Mouse (Mus musculus) WW6 (cell line): Measurements from ENCODE around the gene Syk.

ENCODE experiments used
- DNase-seq: peaks from one replicate; pipeline ENCODE4 v3.0.0-alpha.2; 2013; ENCODE audit warnings: low read depth, low spot score

Syk gene

DNA sequence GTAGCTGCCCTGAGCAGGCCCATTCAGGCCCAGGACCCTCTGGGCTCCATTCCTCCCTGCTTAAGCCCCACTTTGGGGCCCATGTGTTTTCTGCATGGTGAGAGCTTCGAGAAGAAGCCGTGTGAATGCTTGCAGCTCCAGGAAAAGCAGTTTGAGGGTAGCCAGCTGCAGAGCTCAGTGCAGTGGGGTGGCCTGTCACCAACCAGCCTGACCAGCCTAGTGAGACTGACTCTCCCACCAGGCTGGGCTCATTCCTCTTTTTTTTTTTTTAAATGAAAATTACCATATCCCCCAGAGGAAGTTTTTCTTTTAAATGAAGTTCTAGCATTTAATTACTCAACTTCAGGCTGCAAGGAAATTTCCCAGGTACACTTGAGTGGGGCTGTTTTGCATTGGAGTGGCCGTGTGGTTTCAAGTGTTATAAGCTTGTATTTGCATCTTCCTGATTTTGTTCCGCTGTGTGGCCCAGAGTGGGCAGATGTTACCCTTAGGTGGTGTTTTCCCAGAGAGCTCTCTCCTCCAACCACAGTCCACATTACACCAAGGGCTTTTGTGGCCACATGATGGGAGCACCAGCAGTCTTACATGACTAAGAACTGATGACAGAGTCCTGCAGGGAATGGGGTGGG is 17.2 kb downstream of the Syk start:
- no peak for DNase-seq

DNA sequence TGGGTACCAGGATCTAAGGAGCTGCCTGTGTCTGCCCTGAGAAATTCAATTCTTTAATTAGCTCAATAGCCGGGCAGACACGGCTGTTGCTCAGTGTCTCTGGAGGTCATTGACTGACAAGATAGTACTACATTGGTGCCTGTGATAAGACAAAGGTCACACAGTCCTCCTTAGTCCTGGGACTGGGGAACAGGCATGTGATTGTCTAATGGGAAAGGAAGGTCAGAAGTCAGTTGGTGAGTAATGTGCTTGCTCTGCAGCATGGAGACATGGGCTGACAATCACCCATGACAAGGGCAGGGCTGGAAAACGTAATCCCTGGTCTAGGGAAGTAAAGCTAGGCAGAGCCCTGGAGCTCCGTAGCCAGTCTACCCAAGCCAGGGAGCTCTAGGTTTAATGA is 19.8 kb downstream of the Syk start:
- no peak for DNase-seq

DNA sequence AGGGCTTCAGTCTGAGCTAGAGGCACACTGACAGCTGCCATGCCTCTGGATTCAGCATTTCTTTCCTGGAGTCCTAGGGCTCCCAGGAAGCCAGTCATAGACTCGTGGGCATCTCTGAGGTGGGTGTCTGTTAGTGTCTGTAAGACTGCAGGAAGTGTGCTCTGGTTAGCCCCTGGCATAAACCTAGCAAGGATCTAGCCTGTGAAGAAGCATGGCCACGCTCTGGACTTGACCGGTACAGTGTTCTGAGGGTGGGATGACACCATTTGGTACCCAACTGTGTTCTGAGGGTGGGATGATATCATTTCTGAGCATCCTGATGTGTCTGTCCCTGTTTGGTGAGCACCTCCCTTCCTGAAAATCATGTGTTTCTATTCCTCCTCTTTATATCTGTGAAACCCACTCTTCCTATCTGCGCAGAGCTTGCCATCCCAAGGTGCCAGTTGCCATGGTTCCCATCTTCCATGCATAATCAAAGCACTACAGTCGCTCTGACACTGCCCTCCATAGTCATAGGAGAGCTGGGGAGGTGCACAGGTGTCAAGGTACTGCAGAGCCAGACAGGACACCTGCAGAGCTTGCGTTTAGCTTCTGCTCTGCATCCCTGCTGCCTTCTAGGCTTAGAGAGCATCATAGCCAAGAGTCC is 20.9 kb downstream of the Syk start:
- no peak for DNase-seq

DNA sequence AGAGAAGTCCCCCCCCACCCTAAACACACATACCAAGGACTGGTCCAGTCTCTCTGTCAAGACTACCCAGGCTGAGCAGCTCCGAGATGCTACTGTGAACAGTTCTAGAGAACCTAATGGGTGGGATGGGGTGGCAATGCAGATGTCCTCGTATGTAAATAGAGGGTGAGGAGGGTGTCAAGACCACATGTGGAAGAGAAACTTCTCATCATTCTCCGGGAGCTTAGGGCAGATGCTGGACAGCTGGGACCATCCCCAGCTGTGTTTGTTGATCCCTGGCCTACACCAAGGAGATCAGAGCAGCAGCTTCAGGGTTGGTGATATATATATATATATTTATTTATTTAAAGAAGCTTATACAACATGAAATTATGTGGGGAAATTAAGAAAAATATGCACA is 22.0 kb downstream of the Syk start:
- DNase-seq, result no peak

DNA sequence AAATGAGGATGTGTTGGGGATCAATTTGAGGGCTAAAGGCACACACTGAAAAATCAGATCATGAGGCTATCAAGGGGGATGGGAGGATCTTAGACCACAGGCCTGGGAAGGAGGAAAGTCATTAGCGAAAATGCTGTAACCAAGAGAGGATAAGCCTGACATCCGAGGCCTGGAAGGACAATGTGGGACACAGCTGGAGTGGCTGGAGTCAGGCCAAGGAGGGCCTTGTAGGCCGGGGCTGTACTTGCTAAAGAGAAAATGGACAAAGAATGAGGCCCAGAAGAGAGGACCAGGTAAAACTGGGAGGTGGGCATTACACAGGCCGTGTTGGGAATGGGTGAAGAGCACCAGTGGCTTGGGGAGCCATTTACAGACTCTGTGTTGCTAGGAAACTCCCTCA is 22.9 kb downstream of the Syk start:
- DNase-seq, result no peak

DNA sequence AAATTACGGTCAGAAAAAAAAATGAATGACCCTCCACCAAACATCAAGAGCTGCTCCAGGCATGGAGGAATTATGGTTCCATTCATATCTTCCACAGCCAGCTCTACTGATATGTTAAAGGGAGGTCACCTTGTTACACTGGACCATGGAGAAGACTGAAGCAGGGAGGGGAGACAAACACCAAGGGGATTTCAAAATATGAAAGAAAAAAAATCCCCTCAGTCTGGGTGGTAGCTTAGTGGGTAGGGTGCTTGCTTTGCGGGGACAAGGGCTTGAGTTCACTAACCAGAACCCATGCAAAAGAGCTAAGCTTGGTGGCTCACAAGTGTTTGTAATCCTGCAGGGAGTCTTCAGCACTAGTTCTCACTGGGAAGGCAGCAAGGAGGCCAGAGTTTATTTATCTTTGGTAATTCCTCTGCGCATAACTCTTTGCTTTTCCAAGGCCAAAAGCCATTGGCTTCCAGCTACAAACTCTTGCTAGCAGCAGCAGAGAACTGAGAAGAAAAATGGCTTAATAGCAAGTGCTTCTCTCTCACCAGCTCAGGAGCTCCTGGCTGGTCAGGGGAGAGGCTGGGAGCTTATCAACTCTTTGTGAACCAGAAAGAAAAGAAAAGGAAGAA is 23.8 kb downstream of the Syk start:
- DNase-seq, result no peak

DNA sequence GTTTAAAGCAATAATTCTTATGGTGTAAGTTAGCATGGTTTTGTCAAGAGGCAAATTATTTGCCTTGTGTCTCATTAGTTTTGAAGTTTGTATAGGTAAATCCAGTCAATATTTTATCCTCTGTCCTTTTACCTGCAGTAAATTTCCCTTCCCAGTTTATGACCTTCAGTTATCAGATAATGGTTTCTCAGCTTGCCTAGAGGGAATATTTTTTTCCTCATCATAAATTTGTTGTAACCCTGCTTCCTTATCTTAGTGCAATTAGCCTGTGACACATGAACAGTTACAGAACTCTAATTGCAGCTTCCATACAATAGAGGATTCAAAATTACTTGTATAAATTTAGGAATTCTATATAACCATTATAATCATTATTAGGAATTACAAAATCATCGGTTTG is 25.0 kb downstream of the Syk start:
- DNase-seq, result no peak

DNA sequence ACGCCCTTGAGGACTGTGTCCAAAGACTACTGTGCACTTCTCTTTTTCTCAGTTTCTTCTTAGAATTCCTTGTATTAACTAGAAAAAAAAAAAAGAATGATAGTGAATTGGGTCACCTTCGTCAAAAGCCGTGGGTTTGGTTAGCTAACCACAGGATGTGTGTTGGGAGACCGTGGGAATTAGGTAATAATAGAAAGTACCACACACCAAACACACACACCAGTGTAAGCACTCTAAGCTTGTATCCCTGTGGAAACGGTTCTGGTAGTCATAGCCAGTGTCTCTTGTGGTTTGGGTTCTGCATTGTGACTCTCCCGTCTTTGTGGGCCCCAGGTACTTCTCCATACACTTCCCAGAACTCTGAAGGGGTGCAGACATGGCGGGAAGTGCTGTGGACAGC is 27.5 kb downstream of the Syk start:
- no peak for DNase-seq

DNA sequence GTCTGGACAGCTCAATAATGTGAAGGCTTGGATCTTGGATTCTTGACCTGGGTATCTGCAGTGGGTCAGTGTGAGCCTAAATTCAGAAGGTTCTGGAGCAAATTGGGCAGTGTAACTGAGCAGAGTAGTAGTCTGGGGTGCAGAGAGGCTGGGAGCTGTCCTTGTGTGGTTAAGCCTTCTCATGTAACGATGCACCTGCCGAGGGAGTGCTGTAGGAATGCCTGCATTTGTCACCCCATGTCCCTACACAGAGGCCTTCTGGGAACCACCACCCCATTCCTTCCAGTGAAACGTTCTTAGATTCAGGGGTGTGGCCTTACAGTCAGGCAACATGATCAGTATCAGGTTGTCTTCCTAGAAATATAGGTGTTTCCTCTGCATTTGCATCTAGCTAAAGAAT is 30.3 kb downstream of the Syk start:
- no peak for DNase-seq

DNA sequence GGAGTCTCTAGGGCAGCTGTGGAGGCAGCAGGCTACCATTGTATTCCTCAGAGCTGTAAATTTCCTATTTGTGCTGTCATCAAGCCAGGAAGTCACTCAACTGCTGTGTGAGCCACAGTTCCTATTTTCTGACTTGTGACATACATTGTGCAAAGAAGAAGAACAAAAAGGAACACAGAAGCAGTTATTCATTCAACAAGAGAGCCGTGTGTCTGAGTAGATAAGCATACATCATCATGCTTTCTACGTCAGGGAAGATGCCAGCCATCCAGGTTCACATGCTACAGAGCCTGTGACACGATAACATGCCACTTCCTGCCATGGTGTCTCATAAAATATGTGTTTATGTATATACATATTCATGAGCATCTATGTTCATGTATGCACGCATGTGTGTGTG is 32.1 kb downstream of the Syk start:
- no peak for DNase-seq

DNA sequence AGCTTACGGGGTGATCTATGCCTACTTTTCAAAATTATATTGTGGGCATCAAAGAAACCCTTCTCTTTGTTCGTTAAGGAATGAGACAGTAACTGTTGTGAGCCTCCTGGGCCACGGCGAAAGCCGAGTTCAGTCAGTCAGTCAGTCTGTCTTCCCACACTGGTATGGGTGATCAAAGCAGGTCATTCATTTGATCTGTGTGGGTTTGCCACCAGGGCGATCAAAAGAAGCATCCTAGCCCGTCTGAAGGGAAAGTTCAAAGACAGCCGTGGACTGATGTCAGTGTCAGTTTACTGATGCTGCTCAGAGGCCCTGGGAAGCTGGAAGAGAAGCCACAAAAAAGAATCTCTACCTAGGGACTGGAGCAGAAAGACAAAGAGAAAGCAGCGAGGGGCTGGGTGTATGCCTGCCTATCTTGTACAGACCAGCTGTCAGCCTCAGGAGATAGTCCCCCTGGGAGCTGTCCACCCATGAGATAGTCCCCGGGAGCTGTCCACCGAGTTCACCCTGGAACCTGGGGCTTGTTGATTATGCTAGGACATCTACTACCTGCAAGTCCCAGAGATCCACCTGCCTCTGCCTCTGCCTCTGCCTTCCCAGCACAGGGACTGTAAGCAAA is 34.2 kb downstream of the Syk start:
- DNase-seq, result no peak

DNA sequence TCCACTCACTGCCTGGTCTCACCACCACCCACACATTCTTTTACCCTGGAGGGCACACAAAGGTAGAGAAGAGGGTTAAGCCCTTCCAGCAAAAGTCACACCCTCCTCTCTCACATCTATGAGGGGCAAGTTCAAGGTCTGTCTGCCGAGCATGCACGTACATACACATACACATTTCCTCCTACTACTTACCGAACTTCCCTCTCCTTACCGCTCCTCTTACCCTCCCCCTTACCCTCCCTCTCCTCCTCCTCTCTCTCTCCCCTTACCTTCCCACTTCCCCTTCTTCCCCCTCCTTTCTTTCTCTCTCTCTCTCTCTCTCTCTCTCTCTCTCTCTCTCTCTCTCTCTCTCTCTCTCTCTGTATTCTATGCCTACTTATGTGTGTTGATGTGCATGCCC is 35.6 kb downstream of the Syk start:
- DNase-seq, result no peak

DNA sequence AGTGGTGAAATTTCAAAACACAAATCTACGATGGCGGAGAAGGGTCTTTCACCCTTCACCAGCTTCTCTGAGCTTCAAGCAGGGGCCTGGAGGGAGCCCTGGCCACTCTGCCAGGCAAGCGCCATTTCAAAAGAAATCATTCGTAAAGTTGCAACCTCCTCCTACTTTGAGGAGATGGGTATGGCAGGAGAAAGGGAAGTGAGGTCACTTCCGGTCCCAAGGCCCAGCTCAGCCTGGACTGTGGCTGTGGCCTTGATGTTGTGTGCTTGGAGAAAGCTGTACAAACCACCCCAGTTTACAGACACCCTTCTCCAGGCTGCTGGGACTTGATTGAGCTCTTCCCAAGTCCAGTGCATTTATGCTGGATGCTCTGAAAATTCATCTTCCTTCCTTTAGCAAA is 36.5 kb downstream of the Syk start:
- no peak for DNase-seq

DNA sequence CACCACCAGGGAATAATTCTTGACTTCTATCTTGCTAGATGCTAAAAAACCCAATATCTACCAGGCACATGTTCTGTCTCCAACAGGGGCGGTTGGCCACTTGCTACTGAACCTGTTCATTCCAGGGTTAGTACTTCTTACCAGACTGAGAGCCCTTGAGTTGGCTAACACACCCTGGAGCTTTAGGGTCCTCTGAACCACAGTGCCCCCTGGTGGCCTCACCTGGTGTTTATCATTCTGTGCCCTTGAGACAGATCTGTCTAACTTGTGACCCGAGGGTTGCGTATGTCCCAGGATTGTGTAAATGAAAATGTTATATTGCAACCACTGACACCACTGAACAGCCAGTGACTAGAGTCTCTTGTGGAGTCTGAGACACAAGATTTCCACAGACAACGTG is 41.1 kb downstream of the Syk start:
- peak; percentile 22 for DNase-seq

DNA sequence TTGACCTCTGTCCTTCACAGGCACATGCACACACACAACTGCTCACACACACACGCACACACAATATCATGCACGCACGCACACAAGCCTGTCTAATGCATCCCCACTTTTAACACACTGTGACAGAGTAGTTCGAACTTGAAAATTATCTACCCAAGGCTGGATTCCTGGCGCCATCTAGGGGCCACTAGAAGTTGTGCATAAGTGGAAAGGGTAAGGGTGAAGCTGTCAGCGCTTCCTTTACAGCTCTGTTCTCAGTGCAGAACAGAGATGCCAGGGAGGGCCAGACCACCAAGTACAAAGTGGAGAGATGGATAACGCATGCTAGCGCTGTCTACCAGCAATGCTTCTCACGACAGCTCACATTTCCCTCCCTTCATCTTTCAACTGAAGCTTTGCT is 45.6 kb downstream of the Syk start:
- peak; percentile 24 for DNase-seq

DNA sequence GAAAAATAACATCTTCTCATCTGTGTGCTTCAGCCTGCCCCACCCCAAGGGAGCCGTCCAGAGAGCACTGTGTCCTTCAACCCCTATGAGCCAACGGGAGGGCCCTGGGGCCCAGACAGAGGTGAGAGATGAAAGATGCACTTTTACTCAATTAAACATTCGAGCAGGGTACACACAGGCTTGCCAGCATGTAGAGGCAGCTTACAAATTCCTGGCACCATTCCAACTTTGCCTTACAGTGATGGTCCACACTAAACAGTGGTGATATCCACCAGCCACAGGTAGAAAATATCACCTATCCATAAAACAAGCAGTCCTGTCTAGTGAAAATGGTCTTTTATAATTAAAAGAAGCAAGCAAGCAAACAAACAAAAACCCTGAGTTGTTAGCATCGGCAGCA is 48.7 kb downstream of the Syk start:
- no peak for DNase-seq

DNA sequence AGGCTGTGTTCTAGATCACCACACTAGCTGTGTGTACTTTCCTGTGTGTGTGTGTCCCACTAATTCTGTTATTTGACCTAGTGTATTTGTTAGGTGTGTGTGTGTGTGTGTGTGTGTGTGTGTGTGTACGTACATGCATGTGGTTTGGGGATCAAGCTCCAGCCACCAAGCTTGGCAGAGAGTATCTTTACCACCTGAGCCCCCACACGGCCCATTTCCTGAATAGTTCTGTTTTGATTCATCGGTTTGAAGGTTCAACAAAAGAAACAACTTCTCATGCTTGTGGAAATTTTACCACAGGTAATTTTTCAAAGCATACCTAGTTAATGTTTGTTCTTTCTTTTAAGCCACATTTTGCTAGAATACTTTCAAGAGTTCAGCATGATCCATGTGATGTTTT is 52.5 kb downstream of the Syk start:
- DNase-seq, result no peak

DNA sequence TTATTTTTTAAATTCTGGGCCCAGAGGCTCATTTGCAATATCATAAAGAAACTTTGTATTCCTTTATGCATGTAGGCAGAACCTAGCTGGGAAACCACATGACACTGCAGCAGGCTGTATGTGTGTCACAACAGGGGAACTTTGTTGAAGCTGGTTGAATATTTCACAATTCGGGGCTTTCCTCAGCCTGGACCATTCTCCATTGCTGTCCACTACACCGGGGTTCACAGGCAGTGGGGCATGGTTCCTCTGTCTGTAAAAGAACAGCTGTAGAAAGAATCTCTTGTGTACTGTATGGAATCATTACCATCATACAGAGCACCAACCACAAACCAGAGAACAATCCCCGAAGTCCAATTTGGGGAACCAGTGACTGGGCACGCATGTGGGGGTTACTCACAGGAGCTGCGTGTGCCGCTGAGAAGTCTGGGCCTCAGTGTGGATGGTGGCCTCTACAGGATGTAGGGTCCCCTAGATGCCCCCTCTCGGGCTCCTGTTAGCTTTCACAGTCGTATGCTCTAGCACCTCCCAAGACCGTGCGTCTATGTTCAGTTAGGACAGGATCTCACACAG is 53.3 kb downstream of the Syk start:
- no peak for DNase-seq

DNA sequence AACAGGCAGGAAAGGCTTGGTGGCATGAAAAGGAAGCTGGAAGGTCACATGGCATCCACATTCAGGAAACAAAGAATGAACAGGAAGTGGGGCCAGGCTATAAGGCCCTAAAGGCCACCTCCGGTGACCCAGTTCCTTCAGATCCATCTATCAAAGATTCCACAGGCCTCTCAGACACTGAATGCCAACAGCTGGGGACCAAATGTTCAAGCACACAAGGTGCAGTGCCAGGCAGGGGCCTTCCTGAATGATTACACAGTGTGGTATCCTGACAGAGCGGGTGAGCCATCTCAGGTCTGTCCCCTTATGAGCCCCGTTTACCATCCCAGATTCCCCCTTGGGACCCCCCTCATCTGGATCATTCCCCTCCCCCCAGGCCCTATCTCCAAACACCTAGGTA is 63.6 kb downstream of the Syk start:
- no peak for DNase-seq

DNA sequence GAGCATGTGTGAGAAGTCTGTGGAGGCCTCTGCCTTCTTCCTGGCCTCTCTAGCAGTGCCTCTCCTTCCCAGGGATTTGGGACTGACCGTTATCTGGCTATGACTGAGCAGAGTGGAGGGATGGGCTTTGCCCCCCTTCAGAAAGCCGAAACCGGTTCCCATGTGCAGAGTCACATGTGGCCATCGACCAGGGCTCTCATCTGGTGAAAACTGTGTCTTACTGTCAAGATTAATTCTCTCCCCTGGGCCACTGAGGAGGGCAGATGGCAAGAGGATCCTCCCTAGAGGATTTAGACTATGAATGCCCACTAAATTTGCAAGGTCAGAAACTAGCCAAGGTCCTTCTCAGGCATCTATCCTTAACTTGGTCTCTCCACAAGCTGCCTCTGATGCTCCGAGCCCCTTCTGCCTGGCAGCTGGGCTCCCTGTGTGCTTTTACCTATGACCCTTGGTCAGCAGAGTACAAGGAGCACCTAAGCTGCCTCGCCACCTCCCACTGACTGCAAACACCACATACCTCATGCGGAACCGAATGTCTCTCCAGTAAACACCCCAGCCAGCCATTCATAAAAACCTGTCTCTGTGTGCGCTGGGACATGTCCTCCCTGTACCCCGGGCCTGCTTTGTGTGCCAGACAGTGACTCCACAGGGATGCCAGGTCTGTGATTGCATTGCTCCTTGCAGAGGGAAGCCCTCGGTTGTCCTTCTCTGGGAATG is 65.2 kb downstream of the Syk start:
- no peak for DNase-seq

DNA sequence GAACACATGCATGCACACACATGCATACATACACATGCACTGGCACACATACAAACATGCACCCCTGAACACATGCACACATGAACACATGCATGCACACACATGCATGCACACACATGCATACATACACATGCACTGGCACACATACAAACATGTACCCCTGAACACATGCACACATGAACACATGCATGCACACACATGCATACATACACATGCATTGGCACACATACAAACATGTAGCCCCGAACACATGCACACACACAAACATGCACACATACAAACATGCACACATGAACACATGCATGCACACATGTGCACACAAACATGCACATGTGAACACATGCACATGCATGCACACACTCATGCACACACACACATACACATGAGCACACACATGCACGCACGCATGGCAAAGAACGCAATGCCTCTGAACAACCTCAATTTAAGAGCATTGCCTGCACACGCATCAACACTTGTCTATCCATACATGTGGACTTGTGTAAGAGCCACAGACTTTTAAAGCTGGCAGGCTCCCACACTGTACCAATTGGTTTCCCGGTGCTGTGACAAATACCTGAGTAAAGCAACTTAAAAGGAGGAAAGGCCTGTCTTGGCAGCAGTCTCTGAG is 66.9 kb downstream of the Syk start:
- no peak for DNase-seq
